Mouse (Mus musculus) heart, embryonic 14.5 days (tissue): Measurements from ENCODE around the gene Map2k5. TPM values are rescaled to one million over a fixed set of nuclear protein-coding genes. Genes with fewer than 3 reads are reported as not detected.
A peak's percentile ranks its signal among the peaks of the same experiment; 100 is the strongest.

Source experiments
- ATAC-seq: fragments of 200-750 bp; cut with Nextera tagmentation; 2 replicates; pipeline ENCODE4 v1.8.0; 2017; ENCODE audit warnings: low read depth, moderate TSS enrichment; ENCODE audit not compliant: insufficient number of reproducible peaks, insufficient read depth, low FRiP score
- H3K27ac ChIP-seq, 2 experiments: fragments of 200-500 bp in 1 of 2; fragments of 300-500 bp in 1 of 2; sonication (generic) in 1 of 2; replicated peaks in 1 of 2; 2 replicates each; pipeline ENCODE4 v1.5.1; 2012 to 2014; ENCODE audit warnings: low read depth in 2 of 2, low read length in 2 of 2, control low read depth in 1 of 2, mild to moderate bottlenecking in 1 of 2, mixed read lengths in 1 of 2; ENCODE audit not compliant: control insufficient read depth in 1 of 2, insufficient read depth in 1 of 2
- H3K27me3 ChIP-seq: fragments of 300-500 bp; sonication (generic); 2 replicates; pipeline ENCODE4 v1.6.1; 2014; ENCODE audit warnings: mild to moderate bottlenecking, low read length, control low read depth; ENCODE audit not compliant: control insufficient read depth, insufficient read depth
- H3K36me3 ChIP-seq: fragments of 300-500 bp; sonication (generic); 2 replicates; pipeline ENCODE4 v1.6.1; 2014; ENCODE audit warnings: mild to moderate bottlenecking, control low read depth, low read length, mixed read lengths; ENCODE audit not compliant: control insufficient read depth, insufficient read depth
- H3K4me1 ChIP-seq, 2 experiments: fragments of 200-500 bp in 1 of 2; fragments of 300-500 bp in 1 of 2; sonication (generic) in 1 of 2; 2 replicates each; pipeline ENCODE4 v1.6.1; 2012 to 2014; ENCODE audit warnings: low read length in 2 of 2, control low read depth in 1 of 2, mixed read lengths in 1 of 2; ENCODE audit not compliant: control insufficient read depth in 2 of 2, insufficient read depth in 2 of 2
- H3K4me2 ChIP-seq: fragments of 300-500 bp; sonication (generic); 2 replicates; pipeline ENCODE4 v1.6.1; 2014; ENCODE audit warnings: mild to moderate bottlenecking, low read length
- H3K4me3 ChIP-seq, 2 experiments: fragments of 200-500 bp in 1 of 2; fragments of 300-500 bp in 1 of 2; sonication (generic) in 1 of 2; 2 replicates each; pipeline ENCODE4 v1.5.1; 2012 to 2014; ENCODE audit warnings: low read length in 2 of 2, mild to moderate bottlenecking in 2 of 2, control low read depth in 1 of 2, low read depth in 1 of 2, moderate library complexity in 1 of 2; ENCODE audit not compliant: control insufficient read depth in 1 of 2, insufficient read depth in 1 of 2
- H3K9ac ChIP-seq: fragments of 300-500 bp; sonication (generic); 2 replicates; pipeline ENCODE4 v1.6.1; 2014; ENCODE audit warnings: mild to moderate bottlenecking, low read length
- H3K9me3 ChIP-seq: fragments of 300-500 bp; sonication (generic); 2 replicates; pipeline ENCODE4 v1.6.1; 2016; ENCODE audit warnings: low read length, control low read depth; ENCODE audit not compliant: control insufficient read depth
- WGBS: fragments of 180-500 bp; shearing (Covaris S2); extraction: QIAGEN DNeasy Blood & Tissue Kit; methylation state at CpG from one replicate; pipeline ENCODE4 v1.1.7; 2014; 5-methylcytosine and 5-hydroxymethylcytosine counted together
- polyA plus RNA-seq: library from polyadenylated mRNA; unstranded; fragments of >200 nt; fragmentation: Nextera tagmentation; extraction: Ambion mirVana; gene quantifications from 2 replicates; pipeline ENCODE4 v1.2.1, GENCODE M21; 2014

Gene Map2k5
- 32.4 and 32.5 TPM in 2 replicates for polyA plus RNA-seq

- 1% methylated on average over 58 of the region's 58 CpGs for WGBS
- Histone ChIP-seq H3K27me3 (no peaks in the 10 kb centered on the region), H3K4me1 (peaks cover 22 to 44% of the 10 kb centered on the region in 2 experiments), H3K27ac (peak within 1 kb of the TSS; percentile 81 to 85), H3K9me3 (no peaks in the 10 kb centered on the region), H3K9ac (peak within 1 kb of the TSS; percentile 84), H3K4me3 (peak within 1 kb of the TSS; percentile 70 to 72), H3K4me2 (peak within 1 kb of the TSS; percentile 84), H3K36me3 (0 out of 2 replicates have a peak, but pooled peaks cover 9% of the 10 kb centered on the region)
- peak; percentile 90 for ATAC-seq
Observed at GRCm38 (mm10) chr9:63377270-63378142, at the start of gene Map2k5. Map2k5 (minus strand) TSS chr9:63377902.

GRCm38 (mm10) chr9:63421096-63421736 is 43.5 kb upstream of the Map2k5 start:
- ATAC-seq = no peak
- 63% methylated on average over 9 of the region's 9 CpGs for WGBS

GRCm38 (mm10) chr9:63420396-63420795 is 42.7 kb upstream of the Map2k5 start:
- Histone ChIP-seq H3K9ac (no peak overlapping the region), H3K27ac (no peak overlapping the region), H3K27me3 (no peaks in the 10 kb centered on the region), H3K9me3 (no peaks in the 10 kb centered on the region), H3K36me3 (no peaks in the 10 kb centered on the region), H3K4me1 (no peaks in the 10 kb centered on the region), H3K4me3 (no peak overlapping the region), H3K4me2 (no peak overlapping the region)
- 60% methylated on average over 6 of the region's 6 CpGs for WGBS
- ATAC-seq = no peak

More at GRCm38 (mm10) chr9:63421096-63421736, 43.5 kb upstream of the Map2k5 start:
- H3K27ac ChIP-seq = no peak overlapping the region
- no peaks in the 10 kb centered on the region for H3K4me1 ChIP-seq
- no peak overlapping the region for H3K4me2 ChIP-seq
- H3K27me3 ChIP-seq = no peaks in the 10 kb centered on the region
- no peak overlapping the region for H3K4me3 ChIP-seq
- H3K9me3 ChIP-seq = no peaks in the 10 kb centered on the region
- no peaks in the 10 kb centered on the region for H3K36me3 ChIP-seq
- no peak overlapping the region for H3K9ac ChIP-seq

GRCm38 (mm10) chr9:63400176-63400575 is 22.5 kb upstream of the Map2k5 start:
- H3K9me3 ChIP-seq = no peaks in the 10 kb centered on the region
- 76% methylated on average over 1 of the region's 1 CpGs for WGBS
- no peak for ATAC-seq

GRCm38 (mm10) chr9:63399463-63399815 is 21.7 kb upstream of the Map2k5 start:
- Histone ChIP-seq H3K27ac (peak overlapping the region; percentile 81 to 97), H3K4me2 (peak overlapping the region; percentile 86), H3K27me3 (no peaks in the 10 kb centered on the region), H3K9me3 (no peaks in the 10 kb centered on the region), H3K4me1 (peaks cover 5 to 15% of the 10 kb centered on the region in 2 experiments; a peak in 3 of 4 replicates), H3K36me3 (no peaks in the 10 kb centered on the region), H3K9ac (peak overlapping the region; percentile 93), H3K4me3 (peak overlapping the region; percentile 86 to 89)
- ATAC-seq = peak; percentile 59; the same call in 1 of the 2 replicates
- WGBS = 2% methylated on average over 8 of the region's 8 CpGs

More at GRCm38 (mm10) chr9:63400176-63400575, 22.5 kb upstream of the Map2k5 start:
- no peak overlapping the region for H3K27ac ChIP-seq
- H3K4me2 ChIP-seq = no peak overlapping the region
- H3K27me3 ChIP-seq = no peaks in the 10 kb centered on the region
- no peak overlapping the region for H3K9ac ChIP-seq
- H3K36me3 ChIP-seq = no peaks in the 10 kb centered on the region
- H3K4me3 ChIP-seq = no peak overlapping the region
- peaks cover 5 to 15% of the 10 kb centered on the region in 2 experiments; a peak in 3 of 4 replicates for H3K4me1 ChIP-seq

GRCm38 (mm10) chr9:63398611-63399462 is 21.1 kb upstream of the Map2k5 start, which contains the start of gene 2300009A05Rik:
2300009A05Rik (minus strand) TSS chr9:63399246.
- under 1% methylated on average over 61 of the region's 74 CpGs for WGBS

GRCm38 (mm10) chr9:63395612-63396011 is 17.9 kb upstream of the Map2k5 start:
- Histone ChIP-seq H3K4me3 (no peak overlapping the region), H3K36me3 (no peaks in the 10 kb centered on the region), H3K27me3 (no peaks in the 10 kb centered on the region), H3K4me2 (peak overlapping the region; percentile 5; the same call in 1 of the 2 replicates), H3K4me1 (peaks cover 5 to 15% of the 10 kb centered on the region in 2 experiments; a peak in 3 of 4 replicates), H3K9ac (no peak overlapping the region; the same call in 1 of the 2 replicates), H3K9me3 (no peaks in the 10 kb centered on the region), H3K27ac (no peak overlapping the region)
- ATAC-seq = no peak
- 61% methylated on average over 7 of the region's 7 CpGs for WGBS

More at GRCm38 (mm10) chr9:63398611-63399462, 21.1 kb upstream of the Map2k5 start, which contains the start of gene 2300009A05Rik:
- no peaks in the 10 kb centered on the region for H3K36me3 ChIP-seq
- H3K27me3 ChIP-seq = no peaks in the 10 kb centered on the region
- peak within 1 kb of the TSS; percentile 93 for H3K9ac ChIP-seq
- H3K9me3 ChIP-seq = no peaks in the 10 kb centered on the region
- ATAC-seq = peak; percentile 97
- H3K4me1 ChIP-seq = peaks cover 5 to 15% of the 10 kb centered on the region in 2 experiments; a peak in 3 of 4 replicates
- peak within 1 kb of the TSS; percentile 95 to 97 for H3K27ac ChIP-seq
- H3K4me3 ChIP-seq = peak within 1 kb of the TSS; percentile 86 to 89
- H3K4me2 ChIP-seq = peak within 1 kb of the TSS; percentile 86
